Mouse (Mus musculus): ENCODE results near the gene Osbpl6. TPM values are rescaled to one million over a fixed set of nuclear protein-coding genes. Genes with fewer than 3 reads are reported as not detected.

Osbpl6 gene
- polyA plus RNA-seq, 1 experiment from 2014 or later, result 22.1 TPM

DNA sequence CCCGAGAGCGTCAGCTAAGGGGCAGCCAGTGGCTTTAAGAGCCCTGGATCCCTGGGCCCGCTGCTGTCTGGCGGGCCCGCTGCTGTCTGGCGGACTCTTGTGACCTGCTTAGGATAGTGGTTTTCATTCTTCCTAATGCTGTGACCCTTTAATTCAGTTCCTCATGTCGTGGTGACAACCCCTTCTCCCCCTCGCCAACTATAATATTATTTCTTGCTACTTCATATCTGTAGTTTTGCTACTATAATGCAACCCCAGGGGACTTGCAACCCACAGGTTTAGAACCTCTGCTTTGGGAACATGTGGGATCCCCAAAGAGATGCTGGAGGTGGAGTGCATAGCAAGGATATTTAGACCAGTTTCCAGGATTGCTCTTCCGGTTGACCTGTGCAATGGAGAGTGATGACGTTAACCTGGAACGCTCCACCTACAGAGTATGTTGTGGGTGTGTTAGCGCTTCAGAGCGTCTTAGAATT is 242.4 kb downstream of the Osbpl6 start:
- H3K4me2 ChIP-seq (ENCODE audit: low read length), result peak overlapping the region; percentile 69
- ATAC-seq (ENCODE audit: low FRiP score, low TSS enrichment), result peak; percentile 18
- H3K4me3 ChIP-seq (replicated peaks; ENCODE audit: low read depth, low read length), result peak overlapping the region; percentile 70
- H3K4me1 ChIP-seq (ENCODE audit: control insufficient read depth, insufficient read depth, low read length), result peaks cover 6% of the 10 kb centered on the region
- H3K36me3 ChIP-seq (ENCODE audit: control insufficient read depth, insufficient read depth, low read length), result no peaks in the 10 kb centered on the region
- H3K27me3 ChIP-seq (ENCODE audit: control insufficient read depth, insufficient read depth, low read length), result no peaks in the 10 kb centered on the region
- peak overlapping the region; percentile 86 for H3K9ac ChIP-seq (replicated peaks; ENCODE audit: low read length)
- H3K9me3 ChIP-seq (ENCODE audit: control insufficient read depth, low read length), result no peaks in the 10 kb centered on the region
- H3K27ac ChIP-seq (replicated peaks; ENCODE audit: low read depth, low read length), result peak overlapping the region; percentile 91
- no peak for DNase-seq
- 31% methylated on average over 13 of the region's 13 CpGs for WGBS

Small RNA genes lying within 50 kb of the gene (microRNA-seq; reads per million reads assigned to microRNA genes)
- not detected for gene Gm23164

Other genes starting within 250 kb of the Osbpl6 start
- gene Pde11a, start 67.7 kb upstream of the Osbpl6 start, polyA plus RNA-seq (2014; fragmentation: Nextera tagmentation; extraction: Ambion mirVana), result 0.36 and 0.63 TPM in 2 replicates
- gene Cyct, start 46.1 kb upstream of the Osbpl6 start, polyA plus RNA-seq (2014; fragmentation: Nextera tagmentation; extraction: Ambion mirVana), result not detected in 2 replicates
- gene Rbm45, start 36.5 kb upstream of the Osbpl6 start, polyA plus RNA-seq (2014; fragmentation: Nextera tagmentation; extraction: Ambion mirVana), result 17.4 and 19.5 TPM in 2 replicates
- 117 and 119 TPM in 2 replicates for gene Prkra, start 241.5 kb downstream of the Osbpl6 start, polyA plus RNA-seq (2014; fragmentation: Nextera tagmentation; extraction: Ambion mirVana)
- gene Pjvk, start 242.0 kb downstream of the Osbpl6 start, polyA plus RNA-seq (2014; fragmentation: Nextera tagmentation; extraction: Ambion mirVana), result 0.54 and 0.92 TPM in 2 replicates